ENCODE assay signal across 28 mouse cellular contexts in the genomic region with DNA sequence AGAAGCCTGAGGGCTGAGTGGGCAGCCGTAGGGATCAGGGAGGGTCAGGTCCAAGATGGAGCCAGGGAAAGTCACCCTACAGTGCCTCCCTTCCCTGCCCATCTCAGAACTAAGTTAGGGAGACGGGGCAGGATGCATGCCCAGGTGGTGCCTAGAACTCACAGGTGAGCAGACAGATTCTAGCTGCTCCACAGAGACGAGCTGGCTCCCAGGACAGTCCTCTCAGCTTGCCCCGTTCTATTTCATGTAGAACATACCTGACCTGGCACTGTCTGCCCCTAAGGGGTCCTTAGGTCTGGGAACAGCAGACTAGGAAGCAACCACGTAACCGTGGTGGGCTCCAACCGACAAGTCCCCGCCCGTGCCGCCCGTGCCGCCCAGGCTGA. TPM values are rescaled to one million over a fixed set of nuclear protein-coding genes. Genes with fewer than 3 reads are reported as not detected.
DNase-seq lines count a peak whose midpoint lies in the region; ATAC-seq lines count a peak whose summit lies in the region.
"Had no signal": no experiment of that assay in that cellular context is flagged by ENCODE, and none has a peak within 500 bp of the region (broad histone marks: within the 10 kb centered on the region; RNA-seq: fewer than 3 reads in every experiment).

No protein-coding gene starts in this region.

- H3K9ac ChIP-seq in hindbrain, embryonic 16.5 days (ENCODE audit: low read depth, low read length) = no peak overlapping the region
- H3K9ac ChIP-seq in midbrain, embryonic 11.5 days (ENCODE audit: low read length) = no peak overlapping the region
- 0 out of 2 replicates have a peak overlapping the region, but pooled peaks have one; percentile 21 for H3K9ac ChIP-seq in hindbrain, embryonic 14.5 days
- H3K9ac ChIP-seq: forebrain, embryonic 12.5 days; forebrain, embryonic 15.5 days; heart, embryonic 12.5 days; heart, embryonic 15.5 days; hindbrain, embryonic 15.5 days had no signal

- no peak overlapping the region for H3K4me2 ChIP-seq in hindbrain, embryonic 16.5 days (ENCODE audit: low read length)
- H3K4me2 ChIP-seq in midbrain, embryonic 11.5 days = no peak overlapping the region
- no peak overlapping the region for H3K4me2 ChIP-seq in hindbrain, embryonic 14.5 days (replicated peaks)
- H3K4me2 ChIP-seq: embryonic facial prominence, embryonic 13.5 days; forebrain, embryonic 12.5 days; forebrain, embryonic 15.5 days; heart, embryonic 12.5 days; heart, embryonic 15.5 days; hindbrain, embryonic 15.5 days had no signal

- peak; percentile 52 for DNase-seq in cerebellum, adult 9-10 months
- no peak for DNase-seq in cerebellum, postnatal 4 days (ENCODE audit: low spot score in 2 of 2)
- no peak for DNase-seq in hindbrain, embryonic 10.5 days (ENCODE audit: low spot score)
- DNase-seq in midbrain, embryonic 10.5 days (ENCODE audit: low spot score) = no peak
- DNase-seq in midbrain, embryonic 11.5 days (ENCODE audit: low spot score, missing footprints) = no peak
- DNase-seq in hindbrain, embryonic 14.5 days (ENCODE audit: low spot score) = no peak
- DNase-seq in left cerebral cortex, postnatal 25 days (ENCODE audit: low spot score in 2 of 2) = no peak
- DNase-seq: adrenal gland, postnatal 14 days; embryo, embryonic 11 days; gastrocnemius, postnatal 25 days; heart, adult 18-20 months; heart, postnatal 10 days; heart, postnatal 36 days; kidney, adult 18-20 months had no signal

- no peak for ATAC-seq in hindbrain, embryonic 16.5 days
- no peak for ATAC-seq in midbrain, embryonic 11.5 days (ENCODE audit: low FRiP score)
- ATAC-seq in hindbrain, embryonic 14.5 days (ENCODE audit: low FRiP score) = no peak
- ATAC-seq: CD4-positive, CD25-positive, alpha-beta regulatory T cell, adult 4 months; forebrain, embryonic 15.5 days; inflammation-experienced regulatory T-cells, adult 6 months; intestine, embryonic 16.5 days had no signal

- no peak overlapping the region for H3K4me3 ChIP-seq in hindbrain, embryonic 10.5 days
- no peak overlapping the region for H3K4me3 ChIP-seq in hindbrain, embryonic 16.5 days (ENCODE audit: low read length)
- no peak overlapping the region for H3K4me3 ChIP-seq in midbrain, embryonic 10.5 days
- H3K4me3 ChIP-seq in midbrain, embryonic 11.5 days (ENCODE audit: low read depth, low read length) = no peak overlapping the region
- no peak overlapping the region for H3K4me3 ChIP-seq in hindbrain, embryonic 14.5 days (replicated peaks; ENCODE audit: low read length)
- H3K4me3 ChIP-seq: embryonic facial prominence, embryonic 10.5 days; embryonic facial prominence, embryonic 13.5 days; erythroblast, embryonic 14.5 days; forebrain, embryonic 12.5 days; forebrain, embryonic 15.5 days; heart, embryonic 12.5 days; heart, embryonic 15.5 days; hindbrain, embryonic 15.5 days had no signal

- H3K36me3 ChIP-seq in hindbrain, embryonic 10.5 days = no peaks in the 10 kb centered on the region
- peaks cover 4% of the 10 kb centered on the region for H3K36me3 ChIP-seq in hindbrain, embryonic 16.5 days (ENCODE audit: control insufficient read depth, insufficient read depth, low read length)
- H3K36me3 ChIP-seq in midbrain, embryonic 10.5 days = no peaks in the 10 kb centered on the region
- no peaks in the 10 kb centered on the region for H3K36me3 ChIP-seq in midbrain, embryonic 11.5 days (ENCODE audit: control insufficient read depth, insufficient read depth, low read length)
- H3K36me3 ChIP-seq in hindbrain, embryonic 14.5 days (replicated peaks; ENCODE audit: control insufficient read depth, insufficient read depth) = peaks cover 27% of the 10 kb centered on the region
- H3K36me3 ChIP-seq: embryonic facial prominence, embryonic 13.5 days; forebrain, embryonic 12.5 days; heart, embryonic 12.5 days; heart, embryonic 15.5 days had no signal

- H3K27ac ChIP-seq in hindbrain, embryonic 10.5 days = 0 out of 2 replicates have a peak overlapping the region, but pooled peaks have one; percentile 1
- no peak overlapping the region for H3K27ac ChIP-seq in hindbrain, embryonic 16.5 days (ENCODE audit: low read depth, low read length)
- peak overlapping the region; percentile 24 for H3K27ac ChIP-seq in midbrain, embryonic 10.5 days (replicated peaks)
- H3K27ac ChIP-seq in midbrain, embryonic 11.5 days (ENCODE audit: low read depth, low read length) = no peak overlapping the region
- no peak overlapping the region for H3K27ac ChIP-seq in hindbrain, embryonic 14.5 days
- H3K27ac ChIP-seq: embryonic facial prominence, embryonic 13.5 days; forebrain, embryonic 12.5 days; forebrain, embryonic 15.5 days; heart, embryonic 15.5 days; hindbrain, embryonic 15.5 days had no signal

- H3K4me1 ChIP-seq in hindbrain, embryonic 10.5 days (replicated peaks) = peaks cover 70% of the 10 kb centered on the region
- peaks cover 15% of the 10 kb centered on the region for H3K4me1 ChIP-seq in hindbrain, embryonic 16.5 days (ENCODE audit: control insufficient read depth, insufficient read depth, low read depth, low read length)
- peaks cover 70% of the 10 kb centered on the region for H3K4me1 ChIP-seq in midbrain, embryonic 10.5 days
- H3K4me1 ChIP-seq in midbrain, embryonic 11.5 days (ENCODE audit: control insufficient read depth, insufficient read depth, low read length) = peaks cover 38% of the 10 kb centered on the region
- peaks cover 11% of the 10 kb centered on the region for H3K4me1 ChIP-seq in hindbrain, embryonic 14.5 days (replicated peaks; ENCODE audit: control insufficient read depth, insufficient read depth, low read length)

- no peaks in the 10 kb centered on the region for H3K9me3 ChIP-seq in hindbrain, embryonic 10.5 days
- H3K9me3 ChIP-seq in hindbrain, embryonic 16.5 days (ENCODE audit: control insufficient read depth, low read length) = no peaks in the 10 kb centered on the region
- no peaks in the 10 kb centered on the region for H3K9me3 ChIP-seq in midbrain, embryonic 10.5 days (replicated peaks)
- no peaks in the 10 kb centered on the region for H3K9me3 ChIP-seq in midbrain, embryonic 11.5 days (ENCODE audit: control insufficient read depth, low read length)
- no peaks in the 10 kb centered on the region for H3K9me3 ChIP-seq in hindbrain, embryonic 14.5 days (ENCODE audit: control insufficient read depth, low read length)
- H3K9me3 ChIP-seq: embryonic facial prominence, embryonic 10.5 days; embryonic facial prominence, embryonic 13.5 days; forebrain, embryonic 12.5 days; forebrain, embryonic 15.5 days; heart, embryonic 12.5 days; heart, embryonic 15.5 days; hindbrain, embryonic 15.5 days had no signal

- 94% methylated on average over 12 of the region's 12 CpGs for WGBS in hindbrain, embryonic 10.5 days
- WGBS in hindbrain, embryonic 16.5 days = 91% methylated on average over 12 of the region's 12 CpGs
- WGBS in midbrain, embryonic 10.5 days = 92% methylated on average over 12 of the region's 12 CpGs
- 91% methylated on average over 12 of the region's 12 CpGs for WGBS in midbrain, embryonic 11.5 days
- 89% methylated on average over 12 of the region's 12 CpGs for WGBS in hindbrain, embryonic 14.5 days

- intact Hi-C loops in left cerebral cortex, postnatal 25 days (cut with DNase I) = loop anchor here (2.0 kb wide), 1 partner anchor 97 kb away; no protein-coding TSS in a partner anchor

- peaks cover 31% of the 10 kb centered on the region for H3K27me3 ChIP-seq in hindbrain, embryonic 10.5 days (ENCODE audit: insufficient read depth, poor library complexity, severe bottlenecking)
- H3K27me3 ChIP-seq in hindbrain, embryonic 16.5 days (replicated peaks; ENCODE audit: control insufficient read depth, insufficient read depth, low read length) = no peaks in the 10 kb centered on the region
- peaks cover 29% of the 10 kb centered on the region for H3K27me3 ChIP-seq in midbrain, embryonic 10.5 days (ENCODE audit: low read depth, poor library complexity, severe bottlenecking)
- H3K27me3 ChIP-seq in midbrain, embryonic 11.5 days (ENCODE audit: control insufficient read depth, insufficient read depth, low read length) = no peaks in the 10 kb centered on the region
- no peaks in the 10 kb centered on the region for H3K27me3 ChIP-seq in hindbrain, embryonic 14.5 days (ENCODE audit: control insufficient read depth, insufficient read depth, low read length)
- H3K27me3 ChIP-seq: forebrain, embryonic 15.5 days; hindbrain, embryonic 15.5 days had no signal

RNA-seq across cellular contexts. Expression of gene A3galt2, which starts 45.4 kb away (rescaled TPM):
- 0.18 and 0.26 TPM in 2 replicates for polyA plus RNA-seq in hindbrain, embryonic 10.5 days (2016; fragmentation: Nextera tagmentation; extraction: Ambion mirVana)
- polyA plus RNA-seq in hindbrain, embryonic 16.5 days (2015; fragmentation: Nextera tagmentation; extraction: Ambion mirVana) = 0.23 and 0.36 TPM in 2 replicates
- polyA plus RNA-seq in midbrain, embryonic 10.5 days (2016; fragmentation: Nextera tagmentation; extraction: Ambion mirVana) = 0.10 and 0.24 TPM in 2 replicates
- polyA plus RNA-seq in midbrain, embryonic 11.5 days (2014; fragmentation: Nextera tagmentation; extraction: Ambion mirVana) = 0.15 and 0.18 TPM in 2 replicates
- polyA plus RNA-seq in hindbrain, embryonic 14.5 days (2014; fragmentation: Nextera tagmentation; extraction: Ambion mirVana) = 0.21 and 0.41 TPM in 2 replicates
- under 1 TPM; 0.25 to 0.32 TPM for total RNA-seq in left cerebral cortex, postnatal 25 days (2021)
- total RNA-seq: gastrocnemius, adult 8-10 months; MEL had no signal
- polyA plus RNA-seq: erythroblast, embryonic 14.5 days; heart, embryonic 15.5 days had no signal

RNA-seq across cellular contexts. Expression of gene Phc2, which starts 55.3 kb away (rescaled TPM):
- polyA plus RNA-seq in hindbrain, embryonic 10.5 days (2016; fragmentation: Nextera tagmentation; extraction: Ambion mirVana) = 41.9 and 62.2 TPM in 2 replicates
- 19.9 and 23.5 TPM in 2 replicates for polyA plus RNA-seq in hindbrain, embryonic 16.5 days (2015; fragmentation: Nextera tagmentation; extraction: Ambion mirVana)
- polyA plus RNA-seq in midbrain, embryonic 10.5 days (2016; fragmentation: Nextera tagmentation; extraction: Ambion mirVana) = 20.8 and 30.0 TPM in 2 replicates
- polyA plus RNA-seq in midbrain, embryonic 11.5 days (2014; fragmentation: Nextera tagmentation; extraction: Ambion mirVana) = 85.6 and 110 TPM in 2 replicates
- 46.2 and 52.8 TPM in 2 replicates for polyA plus RNA-seq in hindbrain, embryonic 14.5 days (2014; fragmentation: Nextera tagmentation; extraction: Ambion mirVana)
- total RNA-seq in left cerebral cortex, postnatal 25 days (2021) = 10 to 100 TPM; 82.7 to 92.4 TPM

Comparison
In these comparisons a context has a peak if more than half of its experiments do, and no peak if none do; other contexts are left out.
1. H3K27ac ChIP-seq: peak in hindbrain, embryonic 10.5 days (single experiment) and midbrain, embryonic 10.5 days (single experiment); none in hindbrain, embryonic 16.5 days (single experiment), midbrain, embryonic 11.5 days (single experiment) and hindbrain, embryonic 14.5 days (single experiment).